Mouse (Mus musculus) WW6 (cell line): ENCODE results near the gene Adgrl3.
A peak's percentile ranks its signal among the peaks of the same experiment; 100 is the strongest.

ENCODE experiments used
- DNase-seq: peaks from one replicate; pipeline ENCODE4 v3.0.0-alpha.2; 2013; ENCODE audit warnings: low read depth, low spot score

The Adgrl3 gene

DNA sequence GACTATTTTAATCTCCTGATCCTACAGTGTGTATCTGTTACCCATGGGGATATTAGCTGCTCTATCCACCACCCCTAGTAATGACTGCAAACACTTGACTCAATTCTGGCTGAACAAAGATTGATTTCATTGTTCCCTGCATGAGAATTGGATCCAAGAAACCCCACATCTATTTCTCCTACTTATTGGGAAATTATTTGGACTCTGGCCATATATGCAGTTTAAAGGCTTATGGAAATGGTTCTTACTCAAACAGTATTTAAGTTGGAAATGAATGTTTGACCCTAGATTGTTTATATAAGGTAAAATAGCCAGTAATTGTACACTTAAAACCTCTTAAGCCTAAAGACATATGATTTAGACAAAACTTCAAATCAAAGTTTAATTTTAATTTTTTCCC, 207.3 kb downstream of the Adgrl3 start:
- DNase-seq: no peak

DNA sequence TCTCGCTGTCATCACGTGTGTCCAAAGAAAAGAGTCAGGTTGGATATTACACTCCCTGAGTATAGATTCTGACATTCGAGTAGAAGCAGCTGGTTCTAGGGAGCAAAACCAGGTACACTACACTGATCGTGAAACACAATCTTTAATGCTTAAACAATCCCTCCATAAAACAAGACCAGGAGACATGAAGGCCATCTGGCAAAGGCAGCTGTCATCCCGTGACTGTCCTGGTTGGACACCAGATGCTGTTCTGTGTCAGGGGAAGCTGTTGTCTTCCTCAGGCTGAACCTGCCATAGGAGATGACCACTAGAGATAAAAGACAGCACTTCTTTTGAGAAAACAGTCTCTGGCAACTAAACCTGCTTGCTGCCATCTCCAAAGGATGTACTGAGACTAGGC, 228.8 kb downstream of the Adgrl3 start:
- no peak for DNase-seq

DNA sequence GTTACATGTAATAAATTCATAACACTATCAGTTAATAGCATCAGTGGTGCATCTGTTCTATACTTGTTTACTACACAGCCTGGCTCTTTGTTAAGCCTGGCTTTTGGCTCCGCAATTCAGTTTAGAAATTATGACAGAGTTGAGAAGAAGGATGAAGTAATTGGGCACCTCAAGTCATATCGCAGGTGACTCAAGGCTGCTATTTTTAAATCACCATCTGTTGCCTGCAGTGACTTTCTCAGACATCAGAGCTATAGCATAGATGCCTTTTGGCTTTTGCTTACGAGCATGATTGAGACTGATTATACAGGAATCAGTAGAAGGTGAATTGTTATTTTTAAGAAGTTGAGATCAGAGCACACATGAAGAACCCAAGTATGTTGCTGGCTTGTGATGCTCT, 236.2 kb downstream of the Adgrl3 start:
- no peak for DNase-seq

DNA sequence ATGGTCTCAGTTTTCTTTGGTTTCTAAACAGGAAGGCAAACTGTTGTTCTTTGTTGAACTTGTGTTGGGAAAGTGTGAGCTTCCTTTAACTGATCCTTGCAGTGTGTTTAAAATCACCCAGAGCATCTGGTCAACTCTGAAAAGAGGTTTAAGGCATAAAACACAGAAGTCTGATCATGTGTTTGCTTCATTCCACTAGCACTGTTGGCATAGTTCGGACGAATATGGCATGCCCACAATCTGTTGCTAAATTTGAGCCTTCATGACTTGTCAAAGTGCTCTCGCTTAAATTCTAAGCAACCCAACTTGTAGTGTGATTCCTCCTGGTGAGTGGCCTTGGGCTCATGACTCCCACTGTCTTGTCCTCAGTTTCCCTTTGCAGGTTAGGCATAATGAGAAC, 249.8 kb downstream of the Adgrl3 start:
- DNase-seq: no peak

DNA sequence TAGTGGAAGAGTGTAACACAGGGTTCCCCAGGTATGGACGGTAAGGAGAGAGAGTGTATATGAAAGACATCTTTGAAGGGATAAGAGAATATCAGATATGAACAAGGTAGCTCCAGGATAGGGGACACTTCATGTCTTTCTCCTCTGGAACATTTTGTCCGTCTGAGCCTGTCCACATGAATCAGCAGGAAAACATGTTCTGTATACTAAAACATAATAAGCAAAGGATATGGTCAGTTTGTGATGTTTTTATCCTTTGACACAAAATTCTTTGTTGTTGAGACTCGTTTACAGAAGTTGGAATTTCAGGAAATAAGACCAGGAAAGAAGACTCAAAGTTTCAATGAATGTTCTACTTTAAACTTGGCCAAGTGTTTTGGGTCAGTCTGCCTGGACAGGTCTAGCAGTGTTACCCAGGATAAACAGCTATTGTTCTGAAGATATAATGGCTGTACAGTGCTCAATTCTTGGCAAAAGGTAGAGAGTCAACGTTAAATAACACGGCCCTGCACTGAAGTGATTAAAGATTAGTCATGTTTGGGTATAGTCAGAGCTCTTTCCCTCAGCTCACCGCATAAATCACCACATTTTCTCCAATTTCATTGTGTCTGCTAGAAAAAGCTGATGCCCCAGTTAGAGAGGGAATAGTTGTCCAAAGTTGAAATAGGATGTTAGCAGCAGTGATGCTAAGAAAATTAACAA, 255.6 kb downstream of the Adgrl3 start:
- DNase-seq: no peak

DNA sequence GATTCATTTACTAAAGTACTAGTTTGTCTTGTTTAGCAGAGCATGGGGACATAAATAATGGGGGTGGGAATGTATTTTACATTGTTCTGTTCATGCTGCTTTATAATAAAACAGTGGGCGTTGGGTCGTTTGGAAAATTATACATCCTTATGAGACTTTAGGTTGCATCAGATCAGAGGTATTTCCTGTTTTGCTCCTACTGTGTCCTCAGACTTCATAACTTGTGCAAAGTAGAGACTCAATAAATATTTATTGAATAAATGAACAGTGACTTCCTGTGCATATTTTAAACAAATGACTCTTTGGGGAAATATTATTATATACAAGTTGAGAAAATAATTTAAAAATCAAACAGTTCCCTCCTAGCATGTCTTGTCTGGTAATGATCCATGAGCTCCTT, 259.3 kb downstream of the Adgrl3 start:
- DNase-seq: no peak

DNA sequence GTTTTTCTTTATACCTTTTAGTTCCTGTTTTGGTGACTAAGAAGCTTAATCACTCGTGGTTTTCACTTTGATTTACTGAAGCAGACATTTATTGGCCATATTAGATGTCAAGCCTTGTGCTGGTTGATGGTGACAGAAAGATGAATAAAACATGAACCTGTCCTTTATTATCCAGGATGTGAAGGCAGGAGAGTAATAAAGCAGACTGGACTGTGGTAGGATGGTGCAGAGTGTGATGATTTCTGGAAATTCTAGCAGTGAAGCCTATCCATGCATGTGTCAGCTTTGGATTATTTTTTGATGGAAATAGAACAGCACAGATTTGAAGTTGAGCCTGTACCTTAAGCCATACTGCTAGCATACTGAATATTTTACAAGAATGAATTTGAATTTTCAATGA, 265.7 kb downstream of the Adgrl3 start:
- no peak for DNase-seq

DNA sequence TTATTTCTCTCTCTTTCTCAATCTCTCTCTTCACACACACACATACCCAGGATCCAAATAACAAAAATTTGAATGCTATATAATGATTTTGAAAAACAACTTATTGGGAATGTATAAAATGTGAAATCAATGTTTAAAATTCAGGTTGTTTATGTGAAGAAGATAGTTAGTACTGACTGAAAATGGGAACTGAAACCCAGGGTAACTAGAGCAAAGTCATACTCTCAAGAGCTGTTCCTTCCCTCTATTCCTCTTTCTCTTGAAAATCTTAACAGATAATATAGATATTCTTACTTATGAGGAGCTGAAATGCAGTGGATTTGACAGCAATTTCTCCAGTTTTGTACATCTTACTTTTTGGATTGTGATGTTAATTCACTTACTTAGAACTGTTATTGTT, 281.9 kb downstream of the Adgrl3 start:
- DNase-seq: no peak

DNA sequence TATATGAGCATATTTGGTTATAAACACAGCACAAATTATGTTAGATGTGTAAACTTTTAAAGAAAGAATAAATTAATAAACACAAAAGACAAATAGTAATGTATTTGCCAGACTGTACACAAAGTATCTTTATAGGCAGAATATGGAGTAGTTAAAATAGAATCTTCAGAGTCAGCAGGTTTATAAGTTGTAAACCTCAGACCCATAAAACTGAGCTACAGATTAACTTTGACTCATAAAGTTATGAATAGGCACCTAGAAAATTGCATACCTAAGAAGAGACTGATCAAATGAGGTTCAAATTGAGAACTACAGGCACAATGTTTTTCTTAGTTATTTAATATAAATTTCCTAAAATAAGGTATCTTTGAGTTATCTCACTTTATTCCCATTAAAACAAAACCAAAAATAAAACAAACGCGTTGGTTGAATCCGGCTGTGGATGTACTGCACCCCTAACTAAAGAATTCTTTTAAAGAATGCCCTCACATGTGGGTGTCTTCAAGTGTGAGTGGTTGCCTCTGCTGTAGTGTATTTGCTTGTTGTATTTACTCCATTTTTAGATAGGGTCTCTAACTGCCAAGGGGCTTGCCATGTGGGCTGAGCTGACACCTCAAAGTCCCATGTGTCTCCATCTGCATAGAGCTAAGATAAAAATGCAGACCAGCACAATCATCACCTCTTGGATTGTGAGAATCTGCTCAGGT, 297.6 kb downstream of the Adgrl3 start:
- DNase-seq: no peak

DNA sequence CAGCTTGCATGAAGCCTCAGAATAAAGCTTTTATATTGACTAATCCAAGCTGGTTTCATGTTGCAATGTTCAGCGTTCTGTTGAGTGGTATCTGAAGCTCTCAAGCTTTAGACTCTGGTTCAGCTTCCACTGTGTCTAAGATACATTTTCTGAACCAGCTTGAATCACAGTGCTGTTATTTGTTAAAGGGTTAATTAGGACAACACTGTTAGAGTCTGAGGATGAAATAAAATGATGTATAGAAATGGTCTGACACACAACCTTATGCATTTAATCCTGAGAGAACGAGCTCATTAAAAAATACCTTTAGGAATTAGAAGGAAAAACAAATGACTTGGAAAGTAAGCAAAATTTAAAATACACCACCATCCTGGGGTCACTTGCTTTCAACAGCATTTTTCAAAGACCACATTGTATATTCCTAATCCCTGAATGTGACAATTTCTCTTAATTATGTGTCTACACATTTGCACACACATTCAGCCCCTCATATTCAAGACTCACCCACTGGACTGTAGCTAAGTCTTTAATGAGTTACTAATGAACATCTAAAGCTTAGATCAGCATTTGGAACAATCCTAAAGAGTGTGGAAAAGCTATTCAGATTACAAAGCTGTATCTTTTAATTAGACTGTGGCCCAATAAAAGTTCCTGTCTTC, 301.5 kb downstream of the Adgrl3 start:
- DNase-seq: no peak

DNA sequence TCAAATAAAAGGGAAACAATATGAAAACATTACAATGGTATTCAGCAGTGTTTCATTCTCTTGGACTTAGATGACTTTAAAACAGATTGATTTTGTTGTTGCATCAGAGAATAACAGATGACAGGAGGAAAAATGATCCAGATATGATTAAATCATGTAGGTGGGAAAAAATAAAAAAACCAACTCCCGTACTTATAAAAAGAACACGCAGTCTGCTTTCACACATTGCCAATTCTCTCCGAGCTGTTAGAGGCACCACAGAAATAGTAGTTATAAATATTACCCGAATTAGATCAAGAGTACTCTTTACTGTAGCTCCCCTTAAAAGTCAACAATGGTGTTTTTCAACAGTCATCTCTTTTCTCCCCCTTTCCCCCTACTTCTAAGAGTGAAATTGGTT, 302.1 kb downstream of the Adgrl3 start:
- DNase-seq: no peak

DNA sequence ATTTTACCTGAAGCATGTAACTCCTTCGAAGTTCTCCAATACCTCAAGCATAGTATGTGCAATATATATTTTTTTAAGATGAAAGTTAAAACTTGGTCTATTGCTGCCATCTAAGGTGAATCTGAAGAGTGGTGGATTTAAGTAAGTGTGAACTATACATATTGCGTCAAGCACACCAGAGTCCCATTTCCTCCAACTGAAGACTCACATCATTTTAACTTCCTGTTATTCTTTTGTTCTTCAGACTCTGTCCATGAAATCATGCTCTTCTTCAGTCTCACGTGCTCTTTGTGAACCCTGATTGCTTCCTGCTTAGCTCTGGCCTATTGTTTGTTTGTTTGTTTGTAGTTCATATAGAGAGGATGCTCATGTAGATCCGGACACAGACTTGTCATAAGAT, 307.0 kb downstream of the Adgrl3 start:
- DNase-seq: no peak

DNA sequence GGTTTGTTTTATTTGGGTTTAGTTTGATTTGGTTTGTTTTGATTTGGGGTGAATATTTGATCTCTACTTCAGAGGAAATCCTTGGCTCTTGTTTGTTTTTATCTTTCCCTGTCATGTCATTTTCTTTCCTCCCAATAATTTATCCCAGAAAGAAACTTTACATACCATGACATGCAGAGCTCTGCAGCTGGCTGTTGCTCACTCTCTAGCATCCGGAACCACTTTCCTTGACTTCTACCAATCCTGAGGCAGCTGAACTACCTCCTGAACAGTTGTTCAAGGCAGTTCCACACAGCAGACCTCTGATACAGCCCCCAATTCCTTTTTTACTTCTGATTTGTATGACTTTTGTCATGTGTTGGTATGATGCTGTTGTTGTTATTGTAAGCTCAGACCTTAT, 307.5 kb downstream of the Adgrl3 start:
- DNase-seq: no peak

DNA sequence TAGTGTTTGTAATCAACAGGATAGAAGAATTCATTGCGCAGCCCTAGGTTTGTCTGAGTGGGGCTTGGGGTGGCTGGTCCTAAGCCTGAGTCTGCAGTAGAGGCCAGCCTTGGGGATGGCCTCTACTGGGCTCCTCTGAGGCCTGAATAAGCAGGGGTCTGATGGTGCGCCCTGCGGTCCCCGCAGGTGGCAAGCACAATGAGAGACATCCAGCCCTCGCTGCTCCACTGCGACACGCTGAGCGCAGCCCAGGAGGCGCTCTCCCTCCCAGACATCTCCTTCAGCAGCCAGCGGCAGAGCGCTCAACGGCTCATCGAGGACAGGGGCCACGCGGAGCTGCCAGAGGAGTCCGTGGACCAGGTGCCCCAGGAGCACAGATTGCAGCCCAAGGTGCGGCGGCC, 309.6 kb downstream of the Adgrl3 start:
- no peak for DNase-seq

DNA sequence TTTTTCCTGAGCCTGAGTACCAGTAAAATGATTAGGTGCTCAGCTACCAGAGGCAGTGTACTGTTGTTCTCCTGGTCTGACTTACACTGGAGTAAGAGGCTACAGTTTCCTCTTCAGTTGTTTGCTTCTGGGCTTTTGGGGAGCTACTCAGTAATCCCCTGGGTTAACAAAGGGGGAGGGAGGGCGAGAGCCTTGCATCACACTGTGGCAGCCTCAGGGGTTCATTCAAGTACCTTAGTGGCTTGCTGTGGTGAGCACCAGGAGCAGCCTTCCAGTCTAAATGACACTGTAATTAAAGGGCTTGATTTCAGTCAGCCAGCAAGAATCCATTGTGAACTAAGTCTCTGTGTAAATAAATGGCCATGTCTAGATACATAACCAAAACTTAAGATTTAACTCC, 324.4 kb downstream of the Adgrl3 start:
- DNase-seq: no peak

DNA sequence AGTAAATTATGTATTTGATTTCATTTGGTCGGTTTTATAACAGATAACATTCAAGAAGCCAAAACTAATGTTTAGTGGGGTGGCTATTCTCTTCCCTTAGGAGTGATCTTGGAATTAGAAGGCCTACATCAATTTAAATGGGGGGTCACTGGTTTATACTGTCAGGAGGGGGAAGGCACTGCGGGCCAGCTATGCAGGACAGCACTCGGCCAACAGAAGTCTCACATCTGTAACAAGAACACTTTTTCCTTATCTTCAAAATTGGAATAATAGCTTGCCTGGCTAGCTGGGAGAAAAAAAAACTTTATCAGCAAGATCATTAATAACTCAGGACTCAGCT, 325.1 kb downstream of the Adgrl3 start:
- no peak for DNase-seq

DNA sequence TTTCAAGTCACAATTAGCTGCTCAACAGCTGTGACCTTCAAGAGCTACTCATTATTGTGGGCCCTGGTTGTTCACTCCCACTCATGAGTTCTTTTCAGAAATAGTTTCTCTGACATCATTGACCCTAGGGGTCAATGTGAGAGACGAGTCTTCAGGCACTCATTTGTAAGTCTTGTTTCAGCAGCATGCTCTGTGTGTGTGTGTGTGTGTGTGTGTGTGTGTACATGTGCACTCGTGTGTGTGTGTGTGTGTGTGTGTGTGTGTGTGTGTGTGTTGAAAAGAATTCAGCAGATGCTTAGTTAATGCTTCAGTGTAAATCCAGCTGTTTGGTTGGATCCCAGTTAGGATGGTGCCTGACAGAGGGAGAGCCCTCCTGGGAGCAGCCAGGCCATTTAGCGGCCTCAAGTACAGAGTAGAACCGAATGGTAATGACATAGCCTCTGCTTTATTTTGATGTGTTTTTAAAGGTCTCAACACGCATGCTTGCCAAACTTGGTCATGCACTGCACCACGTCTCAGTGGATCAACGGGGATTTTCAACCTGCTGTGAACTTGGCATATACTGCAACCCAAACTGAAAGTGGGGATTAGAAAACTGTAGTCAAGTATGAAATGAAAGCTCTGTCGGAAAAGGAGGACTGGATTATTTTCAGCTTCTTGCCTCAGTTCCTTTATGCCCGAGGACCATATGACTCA, 325.6 kb downstream of the Adgrl3 start:
- no peak for DNase-seq

DNA sequence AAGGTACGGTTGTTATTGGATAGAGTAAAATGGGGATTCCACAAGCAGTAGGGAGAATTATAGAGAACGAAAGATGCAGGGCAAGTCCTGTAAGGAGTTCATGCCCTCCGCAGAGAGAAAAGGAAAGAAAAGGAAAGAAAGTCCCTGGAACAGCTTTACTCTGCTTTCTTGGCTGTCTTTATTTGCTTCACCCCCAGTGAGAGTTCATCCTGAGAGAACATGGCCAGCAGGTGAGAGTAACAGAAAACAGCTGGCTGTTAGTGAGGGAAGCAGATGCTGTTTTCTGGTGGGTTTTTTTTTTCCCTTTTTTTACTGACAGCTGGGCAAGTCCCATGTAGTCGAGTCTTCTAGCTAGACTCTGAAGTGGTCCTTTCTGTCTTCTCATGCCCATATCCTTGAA, 327.6 kb downstream of the Adgrl3 start:
- DNase-seq: no peak

DNA sequence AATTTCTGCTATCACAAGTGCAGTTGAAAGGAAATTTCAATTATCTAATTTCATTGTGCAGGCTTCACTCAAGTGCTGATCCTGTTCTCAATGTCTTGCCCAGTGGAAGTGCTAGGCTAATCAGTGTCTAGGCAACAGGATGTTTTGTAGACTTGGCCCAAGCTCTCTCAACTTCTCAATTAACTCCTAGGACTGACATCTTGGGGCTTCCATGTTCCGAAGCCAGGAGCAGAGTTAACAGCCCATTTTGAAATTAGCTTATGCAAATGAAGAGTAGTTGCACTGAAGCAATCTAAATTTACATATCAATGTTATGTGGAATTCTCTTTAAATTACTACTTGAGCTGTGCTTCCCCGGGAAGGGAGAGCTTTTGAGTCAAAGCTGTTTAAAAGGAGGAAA, 339.6 kb downstream of the Adgrl3 start:
- DNase-seq: peak; percentile 1

DNA sequence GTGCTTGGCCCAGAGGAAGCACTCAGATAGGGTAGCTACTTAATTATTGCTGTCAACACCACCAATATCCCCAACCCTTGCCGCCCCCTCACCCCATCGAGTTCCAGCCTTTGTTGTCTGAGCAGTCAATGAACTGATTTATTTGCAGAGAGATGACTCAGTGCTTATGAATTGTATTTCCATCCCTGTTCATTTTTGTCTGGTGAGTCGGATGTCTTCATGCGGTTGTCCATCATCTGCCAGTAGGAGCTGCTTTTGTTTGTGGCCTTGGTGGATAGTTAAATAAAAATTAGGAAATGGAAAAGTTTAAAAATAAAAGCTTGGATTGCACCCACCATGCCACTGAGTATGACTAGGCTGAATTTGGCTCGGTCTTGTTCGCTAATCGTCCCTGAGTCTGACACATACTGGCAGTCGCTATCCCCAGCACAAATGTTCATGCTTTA, 344.3 kb downstream of the Adgrl3 start:
- no peak for DNase-seq

DNA sequence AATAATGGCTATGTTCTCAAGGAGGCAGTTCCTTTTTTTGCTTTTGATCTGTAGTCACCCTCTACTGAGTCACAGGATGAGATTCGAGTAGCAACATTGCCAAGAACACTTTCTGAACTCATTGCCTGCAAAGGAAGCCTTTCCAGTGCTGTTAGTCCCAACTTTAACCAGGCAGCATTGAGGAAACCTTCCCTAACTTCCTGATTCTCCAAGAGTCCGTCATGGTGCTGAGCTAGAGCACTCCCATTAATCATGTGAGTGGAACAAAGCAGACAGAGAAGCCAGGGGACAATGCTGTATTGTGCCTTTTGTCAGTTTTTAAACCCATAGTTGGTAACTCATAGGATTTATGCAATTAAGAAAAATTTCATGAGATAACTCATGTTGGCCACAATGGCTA, 345.3 kb downstream of the Adgrl3 start:
- no peak for DNase-seq

DNA sequence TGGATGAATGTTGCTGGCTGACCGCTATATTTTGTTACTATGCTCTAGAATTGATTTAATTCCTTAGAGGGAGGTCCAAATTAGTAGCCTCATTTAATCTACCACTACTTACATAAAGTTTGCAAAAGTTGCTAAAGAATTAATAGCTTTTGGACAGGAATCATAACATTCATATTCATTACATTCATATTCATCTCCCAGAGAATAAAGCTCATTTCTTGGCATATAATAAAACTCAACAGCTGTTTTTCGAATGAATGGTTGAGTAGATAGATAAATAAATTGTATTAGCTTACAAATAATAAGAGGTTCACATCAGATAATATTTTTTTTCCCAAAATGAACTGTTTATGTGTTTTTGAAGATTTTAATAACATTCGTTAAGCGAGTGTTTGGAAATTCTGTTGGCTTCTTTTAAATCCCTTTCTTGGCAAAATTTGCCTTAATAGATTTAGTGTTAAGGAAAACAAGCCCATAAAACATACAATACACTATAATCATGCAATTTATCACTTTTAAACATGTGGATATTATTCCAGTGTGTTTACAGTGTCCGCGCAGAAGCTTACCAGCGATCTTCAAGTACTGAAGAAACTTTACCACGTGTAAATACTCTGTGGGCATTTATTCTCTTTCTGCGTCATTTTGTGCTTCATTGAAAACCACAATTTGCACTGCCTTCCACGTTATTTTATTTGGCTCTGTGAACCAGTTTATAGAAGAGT, 350.4 kb downstream of the Adgrl3 start:
- no peak for DNase-seq
